Mouse (Mus musculus): ENCODE results near the gene Mrps25.

Mrps25 gene

DNA sequence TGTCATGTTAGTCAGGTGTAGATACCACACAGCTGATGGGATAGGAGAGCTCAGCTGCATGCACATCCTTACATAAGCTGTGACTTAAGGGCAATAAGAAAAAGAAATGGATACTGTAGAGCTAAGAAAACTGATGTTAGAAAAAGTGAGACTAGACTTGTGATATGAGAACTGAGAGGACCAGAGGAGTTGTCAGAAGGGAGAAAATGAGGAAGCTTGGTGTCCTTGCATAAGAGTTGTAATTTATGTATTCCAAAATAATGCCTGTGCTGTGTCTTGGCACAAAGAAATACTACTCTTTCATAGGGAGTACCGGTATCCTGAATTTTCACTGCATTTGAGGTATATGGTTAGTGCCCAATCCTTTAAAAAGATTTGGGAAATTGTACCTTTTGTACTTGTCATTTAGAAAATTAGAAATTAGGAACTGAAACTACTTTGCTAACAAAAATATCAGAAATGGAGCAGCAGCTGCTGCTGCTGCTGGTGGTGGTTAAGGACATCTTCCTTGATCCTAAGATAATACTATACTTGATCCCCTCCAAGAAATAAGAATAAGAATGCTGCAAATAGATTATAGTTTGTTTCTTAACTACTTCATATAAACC is 56.9 kb downstream of the Mrps25 start:
- no peak for DNase-seq (ENCODE audit: low read depth, low spot score)

- no peak for DNase-seq (ENCODE audit: low read depth, low spot score)
These were observed 59.3 kb downstream of the Mrps25 start for GRCm38 (mm10) chr6:92124547-92124946.
